Mouse (Mus musculus) heart, embryonic 12.5 days (tissue): ENCODE measurements around the gene Dap3. TPM values are rescaled to one million over a fixed set of nuclear protein-coding genes. Genes with fewer than 3 reads are reported as not detected.

Source experiments
- ATAC-seq: fragments of 200-750 bp; cut with Nextera tagmentation; 2 replicates; pipeline ENCODE4 v1.8.0; 2017; ENCODE audit warnings: moderate TSS enrichment, moderate library complexity; ENCODE audit not compliant: insufficient number of reproducible peaks, low FRiP score
- H3K27ac ChIP-seq: fragments of 300-500 bp; sonication (generic); 2 replicates; pipeline ENCODE4 v1.5.1; 2016; ENCODE audit warnings: mild to moderate bottlenecking, moderate library complexity; ENCODE audit not compliant: poor library complexity, severe bottlenecking
- H3K27me3 ChIP-seq: fragments of 300-500 bp; sonication (generic); replicated peaks from 2 replicates; pipeline ENCODE4 v1.6.1; 2016; ENCODE audit warnings: mild to moderate bottlenecking, moderate library complexity
- H3K36me3 ChIP-seq: fragments of 300-500 bp; sonication (generic); 2 replicates; pipeline ENCODE4 v1.6.1; 2016; ENCODE audit warnings: mild to moderate bottlenecking, moderate library complexity
- H3K4me1 ChIP-seq: fragments of 300-500 bp; sonication (generic); replicated peaks from 2 replicates; pipeline ENCODE4 v1.6.1; 2016; ENCODE audit warnings: mild to moderate bottlenecking
- H3K4me2 ChIP-seq: fragments of 300-500 bp; sonication (generic); 2 replicates; pipeline ENCODE4 v1.6.1; 2016; ENCODE audit warnings: mild to moderate bottlenecking, moderate library complexity
- H3K4me3 ChIP-seq: fragments of 300-500 bp; sonication (generic); 2 replicates; pipeline ENCODE4 v1.5.1; 2016; ENCODE audit warnings: mild to moderate bottlenecking
- H3K9ac ChIP-seq: fragments of 300-500 bp; sonication (generic); 2 replicates; pipeline ENCODE4 v1.6.1; 2016; ENCODE audit warnings: mild to moderate bottlenecking, moderate library complexity
- H3K9me3 ChIP-seq: fragments of 300-500 bp; sonication (generic); replicated peaks from 2 replicates; pipeline ENCODE4 v1.6.1; 2016; ENCODE audit warnings: mild to moderate bottlenecking, moderate library complexity
- WGBS: fragments of 180-500 bp; shearing (Covaris S2); methylation state at CpG from one replicate; pipeline ENCODE4 v1.1.7; 2016; 5-methylcytosine and 5-hydroxymethylcytosine counted together
- polyA plus RNA-seq: library from polyadenylated mRNA; unstranded; fragments of >200 nt; fragmentation: Nextera tagmentation; extraction: Ambion mirVana; gene quantifications from 2 replicates; pipeline ENCODE4 v1.2.1, GENCODE M21; 2016

The Dap3 gene
- polyA plus RNA-seq, 1 experiment from 2014 or later, result 141 TPM

- ATAC-seq, result no peak
- H3K27me3 ChIP-seq, result no peaks in the 10 kb centered on the region
- H3K4me3 ChIP-seq, result no peak overlapping the region
- H3K4me2 ChIP-seq, result no peak overlapping the region
- no peaks in the 10 kb centered on the region for H3K4me1 ChIP-seq
- peaks cover 35% of the 10 kb centered on the region for H3K36me3 ChIP-seq
- no peak overlapping the region for H3K27ac ChIP-seq
- no peak overlapping the region for H3K9ac ChIP-seq
- WGBS, result 90% methylated on average over 10 of the region's 10 CpGs
- H3K9me3 ChIP-seq, result no peaks in the 10 kb centered on the region
Measured at GRCm38 (mm10) chr3:88942316-88942880, 8.6 kb downstream of the Dap3 start.

- no peak for ATAC-seq
- Histone ChIP-seq H3K36me3 (peaks cover 52% of the 10 kb centered on the region), H3K4me2 (no peak overlapping the region), H3K4me3 (no peak overlapping the region), H3K9me3 (no peaks in the 10 kb centered on the region), H3K4me1 (no peaks in the 10 kb centered on the region), H3K27ac (no peak overlapping the region), H3K9ac (no peak overlapping the region), H3K27me3 (no peaks in the 10 kb centered on the region)
- WGBS, result 69% methylated on average over 3 of the region's 3 CpGs
Measured at GRCm38 (mm10) chr3:88939749-88940148, 11.2 kb downstream of the Dap3 start.

DNA sequence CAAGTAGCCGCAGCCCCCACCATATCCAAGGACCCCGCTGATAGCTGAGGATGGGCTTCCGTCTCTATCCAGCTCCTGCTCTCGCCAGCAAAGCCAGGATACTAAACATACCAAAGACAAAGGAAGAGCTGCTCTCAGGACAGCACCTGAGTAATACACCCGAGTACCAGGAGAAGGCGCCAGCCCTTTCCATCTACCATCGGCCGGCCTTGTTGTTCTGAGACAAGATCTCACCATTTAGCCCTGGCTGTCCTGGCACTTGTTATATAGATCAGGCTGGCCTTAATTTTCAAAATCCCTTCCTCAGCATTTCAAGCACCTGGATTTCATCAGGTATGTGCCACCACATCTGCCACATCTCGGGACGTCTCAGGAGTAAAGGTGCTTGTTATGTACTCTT, 11.9 kb downstream of the Dap3 start:
- 89% methylated on average over 10 of the region's 10 CpGs for WGBS
- H3K27me3 ChIP-seq, result no peaks in the 10 kb centered on the region
- H3K36me3 ChIP-seq, result peaks cover 58% of the 10 kb centered on the region
- ATAC-seq, result no peak
- H3K27ac ChIP-seq, result no peak overlapping the region
- H3K4me1 ChIP-seq, result no peaks in the 10 kb centered on the region
- H3K4me2 ChIP-seq, result no peak overlapping the region
- H3K4me3 ChIP-seq, result no peak overlapping the region
- H3K9ac ChIP-seq, result no peak overlapping the region
- no peaks in the 10 kb centered on the region for H3K9me3 ChIP-seq

DNA sequence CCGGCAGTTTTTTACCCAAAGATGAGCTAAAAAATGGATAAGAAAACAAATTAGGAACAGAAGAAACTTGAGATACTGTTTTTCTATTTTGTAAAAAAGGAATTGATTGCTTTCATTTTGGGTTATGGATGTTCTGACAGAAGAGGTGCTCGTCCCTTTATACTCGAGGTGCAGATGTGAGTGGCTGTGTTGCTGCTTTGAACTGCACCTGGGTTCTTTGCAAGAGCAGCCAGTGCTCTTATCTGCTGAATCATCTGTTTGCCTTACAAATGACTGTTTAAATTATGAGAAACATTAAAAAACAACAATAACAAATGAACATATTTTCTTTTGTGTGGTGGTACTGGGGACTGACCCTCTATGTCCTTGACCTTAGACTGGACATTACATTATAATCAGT, 21.5 kb downstream of the Dap3 start:
- Histone ChIP-seq H3K9me3 (no peaks in the 10 kb centered on the region), H3K4me2 (no peak overlapping the region), H3K27me3 (no peaks in the 10 kb centered on the region), H3K27ac (no peak overlapping the region), H3K4me1 (peaks cover 6% of the 10 kb centered on the region; the same call in 1 of the 2 replicates), H3K36me3 (peaks cover 92% of the 10 kb centered on the region), H3K4me3 (no peak overlapping the region), H3K9ac (no peak overlapping the region)
- 84% methylated on average over 3 of the region's 3 CpGs for WGBS
- no peak for ATAC-seq

- no peak overlapping the region for H3K4me2 ChIP-seq
- WGBS, result 80% methylated on average over 2 of the region's 2 CpGs
- H3K36me3 ChIP-seq, result peaks cover 90% of the 10 kb centered on the region
- H3K9me3 ChIP-seq, result peaks cover 3% of the 10 kb centered on the region; the same call in 1 of the 2 replicates
- ATAC-seq, result no peak
- H3K9ac ChIP-seq, result no peak overlapping the region
- H3K27me3 ChIP-seq, result no peaks in the 10 kb centered on the region
- H3K4me3 ChIP-seq, result no peak overlapping the region
- peaks cover 18% of the 10 kb centered on the region for H3K4me1 ChIP-seq
- no peak overlapping the region for H3K27ac ChIP-seq
Measured at GRCm38 (mm10) chr3:88925651-88926050, 25.3 kb downstream of the Dap3 start.

- WGBS, result 49% methylated on average over 8 of the region's 8 CpGs
- peaks cover 11% of the 10 kb centered on the region for H3K9me3 ChIP-seq
- peaks cover 81% of the 10 kb centered on the region for H3K36me3 ChIP-seq
- H3K4me3 ChIP-seq, result no peak overlapping the region
- H3K27me3 ChIP-seq, result no peaks in the 10 kb centered on the region
- peaks cover 18% of the 10 kb centered on the region for H3K4me1 ChIP-seq
- peak overlapping the region; percentile 52; the same call in 1 of the 2 replicates for H3K27ac ChIP-seq
- H3K9ac ChIP-seq, result no peak overlapping the region
- ATAC-seq, result no peak
- no peak overlapping the region for H3K4me2 ChIP-seq
Measured at GRCm38 (mm10) chr3:88923989-88924591, 26.9 kb downstream of the Dap3 start.

DNA sequence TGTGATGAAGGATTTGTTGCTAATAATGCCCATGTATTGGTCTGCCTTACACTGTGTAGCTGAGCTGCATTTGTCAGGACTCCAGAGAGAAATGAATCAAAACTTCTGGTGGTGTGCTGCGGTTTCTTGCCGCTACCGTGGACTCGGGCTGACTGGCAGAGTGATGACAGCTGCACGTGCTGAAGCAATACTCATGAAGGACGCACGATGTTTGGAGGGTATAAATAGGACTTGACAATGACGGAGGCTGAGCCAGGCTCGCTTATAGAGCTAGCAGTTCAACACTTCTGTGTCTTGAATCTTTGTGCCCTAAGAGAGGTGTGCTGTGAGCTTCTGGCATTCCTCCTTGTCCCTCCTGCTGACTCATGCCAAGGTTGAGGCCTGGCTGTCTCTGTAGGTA, 29.6 kb downstream of the Dap3 start:
- ATAC-seq, result 0 out of 2 replicates have a peak, but pooled peaks have one; percentile 35
- no peaks in the 10 kb centered on the region for H3K27me3 ChIP-seq
- H3K4me2 ChIP-seq, result no peak overlapping the region
- no peak overlapping the region for H3K4me3 ChIP-seq
- H3K9ac ChIP-seq, result no peak overlapping the region
- no peak overlapping the region for H3K27ac ChIP-seq
- peaks cover 18% of the 10 kb centered on the region for H3K4me1 ChIP-seq
- WGBS, result 58% methylated on average over 9 of the region's 9 CpGs
- peaks cover 11% of the 10 kb centered on the region for H3K9me3 ChIP-seq
- peaks cover 54% of the 10 kb centered on the region for H3K36me3 ChIP-seq

- no peak overlapping the region for H3K4me2 ChIP-seq
- no peak overlapping the region for H3K9ac ChIP-seq
- H3K27ac ChIP-seq, result no peak overlapping the region
- no peak overlapping the region for H3K4me3 ChIP-seq
- H3K36me3 ChIP-seq, result peaks cover 39% of the 10 kb centered on the region
- H3K9me3 ChIP-seq, result peaks cover 11% of the 10 kb centered on the region
- WGBS, result 81% methylated on average over 13 of the region's 13 CpGs
- peaks cover 15% of the 10 kb centered on the region for H3K4me1 ChIP-seq
- H3K27me3 ChIP-seq, result no peaks in the 10 kb centered on the region
- ATAC-seq, result no peak
Measured at GRCm38 (mm10) chr3:88918981-88919380, 32.0 kb downstream of the Dap3 start.

- H3K9me3 ChIP-seq, result no peaks in the 10 kb centered on the region
- H3K27ac ChIP-seq, result peak overlapping the region; percentile 76
- no peaks in the 10 kb centered on the region for H3K27me3 ChIP-seq
- H3K4me3 ChIP-seq, result peak overlapping the region; percentile 80
- H3K9ac ChIP-seq, result peak overlapping the region; percentile 89
- H3K36me3 ChIP-seq, result peaks cover 33% of the 10 kb centered on the region
- H3K4me1 ChIP-seq, result peaks cover 14% of the 10 kb centered on the region
- ATAC-seq, result no peak
- peak overlapping the region; percentile 83 for H3K4me2 ChIP-seq
- WGBS, result 29% methylated on average over 8 of the region's 8 CpGs
Measured at GRCm38 (mm10) chr3:88914384-88914810, 36.6 kb downstream of the Dap3 start.

DNA sequence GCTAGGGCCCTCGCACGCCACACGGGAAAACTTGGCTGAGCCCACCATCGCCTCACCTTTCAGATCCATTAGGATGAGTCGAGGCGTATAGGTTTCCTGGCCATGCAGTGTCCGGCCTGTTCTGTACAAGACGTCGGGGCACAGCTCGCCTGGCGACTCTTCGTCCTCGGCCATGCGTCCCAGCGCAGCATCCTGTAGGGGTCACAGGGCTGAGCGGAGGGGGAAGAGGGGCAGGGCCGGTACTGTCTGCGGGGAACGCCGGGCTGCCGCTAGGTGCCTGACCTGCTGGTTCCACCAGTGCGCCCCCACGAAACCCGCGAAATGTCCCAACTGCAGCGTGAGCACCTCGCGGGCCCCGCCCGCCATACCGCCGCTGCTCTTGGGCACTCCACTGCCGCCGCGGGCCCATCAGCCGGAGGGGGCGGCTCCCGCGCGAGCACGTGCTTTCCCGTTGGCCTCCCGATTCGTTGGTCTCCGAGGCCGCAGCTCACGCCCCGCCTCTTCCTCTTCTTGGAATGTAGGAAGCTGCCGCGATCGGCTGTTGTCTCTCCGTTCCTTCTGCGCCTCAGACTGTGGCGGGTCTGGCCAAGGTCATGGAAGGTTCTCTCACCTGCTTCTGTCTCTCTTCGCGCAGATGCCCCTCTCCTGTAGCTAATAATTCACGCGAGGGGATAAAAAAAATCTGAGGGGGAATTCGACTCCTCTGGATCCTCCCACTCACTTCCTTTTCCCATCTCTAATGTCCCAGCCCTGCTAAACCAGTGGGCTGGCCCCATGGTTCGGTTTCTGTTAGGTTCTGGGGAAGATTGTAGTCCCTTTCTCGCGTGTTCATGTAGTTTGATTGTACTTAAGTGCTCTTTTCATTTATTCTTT, 37.2 kb downstream of the Dap3 start, which contains the start of gene Msto1:
Gene Msto1, minus strand, starts transcription at position 489 of the 873 bp plus-strand sequence.
- H3K4me3 ChIP-seq, result peak within 1 kb of the TSS; percentile 80
- H3K36me3 ChIP-seq, result peaks cover 40% of the 10 kb centered on the region
- peak; percentile 98 for ATAC-seq
- H3K27me3 ChIP-seq, result no peaks in the 10 kb centered on the region
- peak within 1 kb of the TSS; percentile 83 for H3K4me2 ChIP-seq
- H3K9me3 ChIP-seq, result no peaks in the 10 kb centered on the region
- peak within 1 kb of the TSS; percentile 76 for H3K27ac ChIP-seq
- under 1% methylated on average over 62 of the region's 62 CpGs for WGBS
- peak within 1 kb of the TSS; percentile 89 for H3K9ac ChIP-seq
- peaks cover 14% of the 10 kb centered on the region for H3K4me1 ChIP-seq

- Histone ChIP-seq H3K36me3 (peaks cover 52% of the 10 kb centered on the region), H3K27ac (no peak overlapping the region), H3K27me3 (no peaks in the 10 kb centered on the region), H3K9ac (no peak overlapping the region), H3K9me3 (no peaks in the 10 kb centered on the region), H3K4me1 (peaks cover 14% of the 10 kb centered on the region), H3K4me3 (peak overlapping the region; percentile 80; the same call in 1 of the 2 replicates), H3K4me2 (peak overlapping the region; percentile 83)
- WGBS, result 84% methylated on average over 7 of the region's 7 CpGs
- ATAC-seq, result no peak
Measured at GRCm38 (mm10) chr3:88912585-88912984, 38.4 kb downstream of the Dap3 start.
